Mouse (Mus musculus) skeletal muscle tissue, adult 2 months (tissue): ENCODE measurements at regions not wholly inside any gene's neighbourhood (a gene's known extent, or its start where the extent isn't known, plus 50 kb on each side); places are given as distances from the start of the nearest gene placed in this dataset.

ENCODE experiments used
- DNase-seq: peaks from one replicate; pipeline ENCODE4 v3.0.0-alpha.2; 2012; ENCODE audit warnings: low read depth, low spot score

- peak; percentile 84 for DNase-seq
Measured at GRCm38 (mm10) chr19:56176059-56176458, 110.9 kb upstream of the Habp2 start.

DNA sequence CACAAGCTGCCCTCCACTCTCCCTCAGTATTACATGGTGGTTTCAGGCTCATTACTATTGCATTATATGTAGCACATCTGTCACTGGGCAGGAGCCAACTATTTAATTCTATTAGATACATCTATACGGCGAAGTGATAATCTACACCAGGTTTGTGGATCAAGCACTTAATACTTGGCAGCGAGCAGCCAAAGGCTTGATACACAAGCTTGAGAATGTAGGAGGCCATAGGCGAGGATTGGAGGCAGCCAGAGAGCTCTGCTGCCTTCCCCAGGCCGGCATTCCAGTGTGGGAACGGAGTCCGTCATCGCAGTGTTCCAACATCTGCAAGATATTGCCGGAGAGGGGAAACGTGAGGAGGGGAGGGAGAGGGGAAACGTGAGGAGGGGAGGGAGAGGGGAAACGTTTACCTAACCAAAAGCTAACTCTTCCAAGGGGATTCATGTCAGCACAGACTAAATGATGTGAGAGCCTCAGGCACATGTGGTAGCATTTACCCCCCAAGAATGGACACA is 109.6 kb upstream of the Habp2 start:
- DNase-seq: no peak

DNA sequence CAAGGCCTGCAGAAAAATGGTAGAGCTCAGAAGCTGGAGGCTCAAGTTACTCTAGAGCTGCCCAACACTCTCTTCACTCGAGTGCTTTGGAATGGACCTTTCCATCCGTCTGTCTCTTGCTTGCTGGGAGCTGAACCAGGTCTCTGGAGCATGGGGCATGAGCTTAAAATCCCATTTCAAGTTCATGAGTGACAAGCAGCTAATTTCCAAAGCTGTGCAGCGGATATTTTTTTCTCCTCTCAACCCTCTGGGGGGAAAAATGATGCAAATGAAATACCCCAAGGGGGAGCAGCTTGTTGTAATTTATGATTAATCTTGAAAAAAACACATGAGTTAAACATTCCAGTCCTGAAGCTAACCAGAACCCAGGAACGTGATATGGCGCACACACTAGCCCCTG is 101.2 kb upstream of the Habp2 start:
- no peak for DNase-seq

GRCm38 (mm10) chr19:56189185-56189584 is 97.8 kb upstream of the Habp2 start:
- DNase-seq: no peak

DNA sequence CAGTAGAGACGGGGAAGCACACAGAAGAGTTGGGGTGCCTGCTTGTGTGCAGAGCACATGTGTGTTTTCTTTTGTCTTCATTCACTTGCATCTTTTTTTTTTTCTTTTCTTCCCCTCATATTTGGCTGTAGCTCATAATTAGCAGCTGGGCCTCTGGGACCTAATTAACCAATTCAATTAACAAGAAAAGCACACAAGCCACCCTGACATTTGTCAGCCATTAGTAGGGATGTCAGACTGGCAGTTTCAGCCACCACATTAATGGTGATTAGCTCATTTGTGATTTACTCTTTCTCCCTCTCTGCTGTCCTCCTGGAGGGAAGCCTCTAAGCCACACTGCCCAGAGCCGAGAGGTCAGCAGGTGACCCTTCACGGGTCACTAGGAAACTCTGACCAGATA is 96.7 kb upstream of the Habp2 start:
- no peak for DNase-seq

DNA sequence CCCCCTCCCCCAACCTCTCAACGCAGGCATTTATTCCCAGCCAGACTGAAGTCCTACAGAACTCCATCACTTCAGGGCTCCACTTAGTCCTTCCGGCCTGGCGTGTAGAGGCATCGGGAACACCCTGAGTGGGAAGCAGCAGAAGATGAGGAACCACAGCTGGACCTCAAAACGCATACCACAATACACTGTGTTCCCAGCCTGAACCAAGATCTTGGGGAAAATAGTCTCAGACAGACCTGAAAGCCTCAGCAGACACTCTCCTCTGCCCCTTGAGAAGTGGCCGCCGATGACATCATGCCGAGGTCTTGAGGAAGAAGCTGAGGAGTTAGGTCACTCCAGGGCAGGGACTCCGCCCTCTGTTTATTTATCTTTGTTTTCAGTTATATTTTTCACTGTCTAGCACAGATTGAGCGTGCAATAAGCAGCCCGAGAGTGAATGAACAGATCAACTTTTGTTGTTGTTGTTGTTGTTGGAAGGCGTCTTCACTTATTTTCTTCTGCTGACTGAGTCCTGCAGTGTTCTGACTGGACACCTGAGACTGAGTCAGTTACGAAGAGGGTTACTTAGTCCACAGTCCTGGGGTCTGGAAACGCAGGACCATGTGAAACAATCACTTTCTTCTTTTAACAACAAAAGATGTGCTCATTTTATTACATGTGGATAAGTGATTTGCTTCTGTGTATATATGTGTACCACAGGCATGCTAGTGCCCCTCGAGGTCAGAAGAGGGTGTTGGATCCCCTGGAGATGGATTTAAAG is 88.3 kb upstream of the Habp2 start:
- peak; percentile 14 for DNase-seq

- no peak for DNase-seq
Measured at GRCm38 (mm10) chr19:56199401-56200150, 87.4 kb upstream of the Habp2 start.

- no peak for DNase-seq
Measured at GRCm38 (mm10) chr19:56201007-56201682, 85.8 kb upstream of the Habp2 start.

- peak; percentile 14 for DNase-seq
Measured at GRCm38 (mm10) chr19:56201738-56202480, 85.0 kb upstream of the Habp2 start.

DNA sequence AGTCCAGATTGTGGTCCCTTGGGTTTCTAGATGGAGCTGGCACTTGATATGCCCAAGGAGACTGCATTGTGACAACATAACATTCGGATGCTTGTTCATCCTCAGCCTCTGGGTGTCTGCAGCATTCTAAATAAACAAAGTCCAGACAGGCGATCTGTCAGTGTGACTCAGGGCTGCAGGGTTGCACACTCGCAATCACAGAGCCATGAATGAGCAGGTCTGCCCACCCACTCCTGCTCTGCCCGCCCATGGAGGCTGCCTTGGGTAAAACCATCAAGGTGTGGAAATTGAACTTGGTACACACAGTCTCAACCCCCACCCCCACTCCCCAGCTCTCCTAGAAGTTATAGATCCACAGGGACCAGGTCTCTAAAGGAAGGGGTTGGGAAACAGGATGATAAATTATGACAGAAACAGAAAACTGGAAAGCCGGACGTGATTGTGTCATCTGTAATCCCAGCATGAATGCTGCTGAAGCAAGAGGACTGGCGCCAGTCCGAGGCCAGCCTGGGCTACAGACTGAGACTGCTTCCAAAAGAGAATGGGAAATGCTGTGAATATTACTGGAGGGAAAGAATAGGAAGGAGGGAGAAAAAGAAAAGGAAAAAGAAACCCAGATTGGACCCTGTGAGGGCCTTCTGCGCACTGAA is 84.3 kb upstream of the Habp2 start:
- peak; percentile 21 for DNase-seq

GRCm38 (mm10) chr19:56218536-56218935 is 68.4 kb upstream of the Habp2 start:
- no peak for DNase-seq

DNA sequence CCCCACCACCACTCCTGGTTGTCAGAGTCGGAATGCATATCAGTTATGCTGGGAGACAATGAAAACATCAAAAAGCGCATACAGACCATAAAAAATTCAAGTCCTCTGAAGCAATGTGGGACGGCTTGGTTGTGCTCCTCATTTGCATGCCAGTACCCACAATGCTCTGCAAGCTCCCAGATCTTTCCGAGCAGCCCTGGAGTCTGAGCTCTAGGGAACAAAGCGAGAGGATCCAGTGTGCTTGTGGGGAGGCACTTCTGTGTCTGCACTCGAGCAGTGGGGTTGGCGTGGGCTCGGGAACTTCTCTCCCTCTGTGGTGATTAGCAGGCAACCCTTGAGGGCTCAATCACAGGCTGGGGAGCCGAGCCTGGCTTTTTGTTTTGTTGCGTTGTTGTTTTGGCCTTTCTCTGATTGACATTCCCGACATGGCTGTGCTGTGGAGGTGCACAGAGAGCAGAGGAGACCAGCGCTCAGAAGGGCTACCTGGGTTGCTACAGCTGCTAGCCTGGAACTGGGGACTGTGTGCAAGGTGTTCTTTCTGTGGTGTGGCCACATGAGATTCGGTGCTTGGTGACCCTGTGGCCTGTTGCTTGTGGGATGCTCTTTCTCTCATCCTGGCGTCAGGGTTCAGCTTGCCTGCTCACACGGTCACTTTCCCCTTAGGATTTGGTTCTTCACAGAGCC is 66.1 kb upstream of the Habp2 start:
- DNase-seq: no peak

GRCm38 (mm10) chr19:56222496-56222895 is 64.4 kb upstream of the Habp2 start:
- no peak for DNase-seq

- no peak for DNase-seq
Measured at GRCm38 (mm10) chr19:56225039-56225438, 61.9 kb upstream of the Habp2 start.

DNA sequence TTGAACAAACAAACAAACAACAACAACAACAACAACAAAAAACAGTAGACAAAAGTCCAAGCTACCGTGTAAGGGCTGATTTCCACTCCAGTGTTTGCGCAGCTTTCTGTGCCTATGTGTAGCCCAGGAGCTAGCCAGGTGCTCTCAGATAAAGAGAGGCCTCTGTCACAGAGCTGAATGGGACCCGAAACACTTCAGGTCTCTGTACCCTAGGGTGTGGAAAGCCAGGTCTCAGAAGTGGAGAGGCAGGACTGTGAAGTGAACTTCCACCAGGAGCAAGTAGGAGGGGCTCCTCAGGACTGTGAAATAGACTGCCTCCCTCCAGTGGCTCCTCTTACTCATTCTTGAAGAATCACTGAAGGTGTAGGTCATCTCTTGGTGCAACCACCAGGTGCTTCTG is 61.4 kb upstream of the Habp2 start:
- DNase-seq: no peak

DNA sequence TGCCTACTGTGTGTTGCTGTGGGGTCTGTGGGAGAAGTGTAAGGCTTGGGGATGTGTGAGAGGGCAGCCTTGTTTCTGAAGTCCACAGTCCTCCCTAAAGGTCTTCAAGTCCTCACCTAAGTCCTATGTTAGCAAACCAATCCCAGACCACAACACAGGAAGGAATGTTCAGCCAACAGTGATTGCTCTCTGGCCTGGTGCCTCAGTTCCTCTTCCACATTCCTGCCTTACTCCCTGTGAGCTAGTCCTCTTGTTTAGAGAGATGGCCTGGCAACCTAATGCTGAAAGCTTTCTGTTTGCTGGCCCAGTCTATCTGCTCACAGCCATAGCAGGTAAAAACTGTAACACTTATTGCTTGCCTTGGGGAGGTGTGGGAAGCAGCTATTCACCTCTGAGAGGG is 58.4 kb upstream of the Habp2 start:
- no peak for DNase-seq

- no peak for DNase-seq
Measured at GRCm38 (mm10) chr19:56231430-56231829, 55.5 kb upstream of the Habp2 start.

GRCm38 (mm10) chr19:56231849-56232248 is 55.1 kb upstream of the Habp2 start:
- DNase-seq: no peak

DNA sequence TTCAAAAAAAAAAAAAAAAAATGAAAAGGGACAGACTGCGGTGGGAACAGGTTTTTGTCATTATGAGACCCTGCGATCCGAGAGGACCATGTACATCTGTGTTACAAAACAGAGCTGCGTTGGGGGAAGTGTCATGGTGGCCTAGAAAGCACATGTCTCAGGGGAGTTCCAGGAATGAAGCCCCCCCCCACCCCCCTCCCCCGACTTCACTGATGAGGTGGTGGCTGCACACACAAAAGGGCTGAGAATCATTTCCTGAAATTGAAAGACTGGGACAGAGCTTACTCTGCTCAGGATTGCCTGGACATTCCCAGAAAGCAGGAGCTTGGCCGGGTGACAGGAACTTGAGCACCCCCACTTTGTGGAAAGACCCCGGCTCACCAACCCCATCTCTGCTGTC is 54.7 kb upstream of the Habp2 start:
- no peak for DNase-seq

- no peak for DNase-seq
Measured at GRCm38 (mm10) chr19:56232950-56233349, 54.0 kb upstream of the Habp2 start.

GRCm38 (mm10) chr19:56235040-56235439 is 51.9 kb upstream of the Habp2 start:
- DNase-seq: no peak
